Mouse (Mus musculus) cerebellum, postnatal 36 days (tissue): ENCODE results near the gene Slmap.
"Not testable (repeated sequence)": the region's sequence is repeated elsewhere in the genome, so short reads cannot be mapped to it uniquely, and the experiment has no call there.

Experiments used
- DNase-seq, 2 experiments: peaks; one replicate each; pipeline ENCODE4 v3.0.0; 2021 to 2022; ENCODE audit warnings: mixed read lengths in 2 of 2

Slmap gene

DNA sequence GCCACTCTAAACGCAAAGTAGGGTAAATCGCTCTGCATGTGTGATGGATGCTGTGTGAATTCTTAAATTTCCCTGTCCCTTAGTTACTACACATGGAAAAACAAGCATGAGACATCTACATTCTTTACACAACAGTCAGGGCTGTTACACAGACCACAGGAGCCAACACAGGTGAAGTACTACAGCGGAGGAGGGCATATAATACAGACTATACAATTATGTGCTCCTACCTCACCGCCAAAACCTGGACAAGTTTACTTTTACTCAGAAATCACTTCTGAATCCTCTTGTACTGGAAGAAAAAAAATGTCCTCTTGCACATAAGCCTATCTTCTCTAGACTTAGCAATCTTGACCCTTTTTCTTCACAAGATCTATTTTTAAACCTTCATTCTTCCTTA lies 66.8 kb downstream of the Slmap start:
- no peak for DNase-seq

GRCm38 (mm10) chr14:26466544-26467125 lies 68.1 kb downstream of the Slmap start:
- no peak for DNase-seq

GRCm38 (mm10) chr14:26465898-26466297 lies 68.8 kb downstream of the Slmap start:
- no peak for DNase-seq

- peak in 1 of 2 experiments; percentile 6 for DNase-seq
Measured at GRCm38 (mm10) chr14:26459516-26459915, 75.2 kb downstream of the Slmap start.

DNA sequence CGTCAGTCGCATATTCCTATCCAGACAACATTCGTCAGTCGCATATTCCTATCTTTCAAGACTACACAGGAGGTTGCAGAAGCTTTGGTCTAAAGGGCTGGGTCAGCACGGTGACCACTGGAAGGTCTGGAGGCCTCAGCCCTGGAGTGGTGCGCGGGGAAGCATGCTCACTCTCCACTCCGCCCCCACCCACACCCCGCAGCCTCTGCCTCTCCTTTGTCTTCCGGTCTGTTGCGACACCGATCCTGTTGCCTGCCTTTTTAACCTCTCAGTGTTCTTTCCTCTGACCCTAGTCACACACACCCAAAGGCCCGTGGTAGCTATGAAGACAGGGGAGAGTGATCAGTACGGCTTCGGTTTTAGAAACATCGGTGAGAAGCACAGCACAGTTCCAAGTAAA lies 79.9 kb downstream of the Slmap start:
- no peak for DNase-seq

DNA sequence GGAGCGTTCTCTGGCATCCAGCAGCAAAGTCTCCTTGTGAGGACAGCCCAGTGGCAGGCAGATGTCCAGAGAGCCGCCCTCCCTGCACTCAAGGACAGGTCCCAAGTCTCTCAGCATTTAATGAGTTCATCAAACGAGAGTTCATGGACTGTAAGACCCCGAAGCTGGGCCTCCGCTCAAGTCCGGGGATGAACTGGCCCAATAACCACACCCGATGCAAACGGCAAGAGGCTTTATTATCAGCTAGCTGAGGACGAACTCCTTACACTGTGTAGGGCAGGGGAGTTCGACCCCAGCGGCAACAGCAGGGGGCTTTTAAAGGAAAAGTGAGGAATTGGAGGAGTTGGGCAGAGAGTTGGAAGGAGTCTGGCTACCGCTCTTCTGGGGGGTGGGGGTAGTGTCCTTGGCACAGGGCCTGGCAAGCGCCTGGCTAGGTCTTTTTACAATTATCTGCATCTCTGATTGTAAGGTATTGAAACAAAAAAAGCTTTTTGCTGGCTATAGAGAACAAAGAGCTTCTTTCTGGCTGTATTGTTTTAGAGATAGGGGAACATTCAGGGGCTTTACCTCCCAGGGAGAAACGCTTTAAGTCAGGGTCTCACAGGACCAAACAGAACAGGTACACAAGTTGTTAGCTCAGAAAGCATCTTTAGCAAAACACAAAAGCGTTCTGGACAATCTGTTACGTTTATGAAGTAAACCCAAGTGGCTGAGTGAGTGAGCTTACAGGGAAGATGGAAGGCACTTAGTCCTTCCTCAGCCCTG lies 84.5 kb downstream of the Slmap start:
- no peak for DNase-seq

DNA sequence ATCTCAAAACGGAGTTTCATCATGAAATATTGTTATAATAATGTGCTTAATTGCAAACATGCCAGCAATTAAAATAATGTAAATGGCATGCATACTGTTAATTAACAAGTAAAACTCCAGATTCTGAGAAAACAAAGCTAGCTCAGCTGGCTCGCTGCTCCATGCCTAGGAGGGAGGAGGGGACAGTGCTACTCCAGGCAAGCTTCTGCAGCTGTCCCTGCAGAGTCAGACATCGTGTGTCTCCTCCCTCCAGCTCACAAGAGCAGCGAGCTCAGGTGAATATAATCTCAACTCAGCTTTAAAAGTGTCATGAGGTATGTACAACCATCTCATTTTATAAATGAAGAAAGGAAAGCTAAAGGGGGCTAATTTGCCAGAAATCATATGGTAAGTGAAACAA lies 86.2 kb downstream of the Slmap start:
- no peak for DNase-seq

DNA sequence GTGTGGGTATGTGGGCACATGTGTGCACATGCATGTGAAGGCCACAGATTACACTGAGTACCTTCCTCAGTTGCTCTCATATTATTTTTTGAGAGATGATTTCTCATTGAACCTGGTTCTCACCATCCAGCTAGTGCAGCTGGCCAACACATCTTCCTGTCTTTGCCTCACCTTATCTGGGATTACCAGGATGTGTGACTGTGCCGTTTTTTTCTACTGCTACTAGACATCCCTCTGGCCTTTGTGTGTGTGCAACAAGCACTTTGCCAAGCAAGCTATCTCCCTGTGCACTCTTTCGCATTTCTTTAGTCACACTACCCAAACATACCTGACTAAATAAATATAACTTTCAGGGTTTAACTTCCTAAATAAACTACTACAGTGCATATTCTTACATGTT lies 87.5 kb downstream of the Slmap start:
- no peak for DNase-seq

- no peak for DNase-seq
Measured at GRCm38 (mm10) chr14:26446538-26446937, 88.2 kb downstream of the Slmap start.

DNA sequence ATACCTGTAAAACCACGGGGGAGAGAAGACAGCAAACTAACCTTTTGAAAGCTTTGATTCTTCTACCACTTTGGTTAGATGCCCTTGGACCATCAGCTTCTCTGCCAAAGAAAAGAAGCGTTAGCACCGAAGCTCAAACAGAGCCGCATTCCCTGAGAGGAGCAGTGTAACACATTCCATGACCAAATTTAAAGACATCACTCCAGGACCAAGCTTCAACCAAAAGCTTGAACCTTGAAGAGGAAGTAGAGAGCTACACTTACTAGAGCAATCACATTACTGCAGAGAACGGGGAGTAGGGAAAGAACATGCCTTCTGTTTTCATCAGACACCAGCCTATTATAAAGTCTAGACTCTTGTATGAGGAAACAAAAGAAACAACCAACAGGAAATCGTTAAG lies 92.2 kb downstream of the Slmap start:
- no peak for DNase-seq

GRCm38 (mm10) chr14:26441041-26441812 lies 93.5 kb downstream of the Slmap start:
- no peak for DNase-seq

DNA sequence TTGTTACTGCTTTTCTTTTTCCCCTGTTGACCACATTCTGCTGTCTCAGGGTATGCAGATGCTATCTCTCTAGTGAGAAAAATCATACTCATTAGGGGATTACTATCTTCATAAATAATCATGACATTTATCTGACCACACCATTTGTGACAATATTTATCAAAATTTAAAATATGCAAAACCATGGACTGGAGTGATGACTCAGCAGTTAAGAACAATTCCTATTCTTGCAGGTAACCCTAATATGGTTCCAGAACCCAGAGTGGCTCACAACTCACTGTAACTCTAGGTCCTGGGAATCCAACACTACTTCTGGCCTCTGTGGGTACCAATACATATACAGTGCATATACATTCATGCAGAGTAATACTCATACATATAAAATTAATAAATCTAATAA lies 94.7 kb downstream of the Slmap start:
- DNase-seq: no peak

DNA sequence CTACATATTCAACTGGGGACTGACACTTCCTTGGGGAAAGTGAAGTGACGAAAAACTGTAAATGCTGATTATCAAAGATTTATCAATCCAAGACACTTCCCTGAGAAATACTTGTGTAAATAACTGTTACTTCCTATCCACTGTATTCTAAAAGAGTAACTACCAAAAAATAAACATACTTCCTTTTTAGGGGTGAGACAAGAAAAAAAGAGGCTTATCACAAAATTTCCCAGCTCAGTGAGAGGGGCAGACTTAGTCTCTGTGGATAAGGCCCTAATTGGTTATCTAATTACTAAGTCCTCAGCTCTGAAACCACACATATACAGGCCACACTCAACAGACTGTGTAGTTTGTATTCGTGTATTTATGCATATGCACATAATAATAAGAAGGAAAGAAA lies 97.0 kb downstream of the Slmap start:
- DNase-seq: no peak

DNA sequence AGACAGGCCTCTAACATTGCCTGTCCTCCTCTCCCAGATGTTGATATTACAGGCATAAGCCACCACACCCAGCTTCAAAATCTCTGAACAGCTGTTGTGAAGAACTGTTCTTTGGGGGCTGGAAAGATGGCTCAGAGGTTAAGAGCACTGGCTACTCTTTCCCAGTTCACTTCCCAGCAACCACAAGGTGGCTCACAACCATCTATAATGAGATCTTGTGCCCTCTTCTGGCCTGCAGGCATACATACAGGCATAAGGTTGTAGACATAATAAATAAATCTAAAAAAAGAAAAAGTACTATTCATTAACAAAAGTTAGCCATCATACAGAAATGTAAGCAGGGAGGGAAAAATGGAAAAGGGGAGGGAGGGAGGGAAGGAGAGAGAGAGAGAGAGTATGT lies 98.4 kb downstream of the Slmap start:
- no peak for DNase-seq

GRCm38 (mm10) chr14:26432320-26432719 lies 102.4 kb downstream of the Slmap start:
- DNase-seq: no peak

GRCm38 (mm10) chr14:26431919-26432318 lies 102.8 kb downstream of the Slmap start:
- DNase-seq: no peak

DNA sequence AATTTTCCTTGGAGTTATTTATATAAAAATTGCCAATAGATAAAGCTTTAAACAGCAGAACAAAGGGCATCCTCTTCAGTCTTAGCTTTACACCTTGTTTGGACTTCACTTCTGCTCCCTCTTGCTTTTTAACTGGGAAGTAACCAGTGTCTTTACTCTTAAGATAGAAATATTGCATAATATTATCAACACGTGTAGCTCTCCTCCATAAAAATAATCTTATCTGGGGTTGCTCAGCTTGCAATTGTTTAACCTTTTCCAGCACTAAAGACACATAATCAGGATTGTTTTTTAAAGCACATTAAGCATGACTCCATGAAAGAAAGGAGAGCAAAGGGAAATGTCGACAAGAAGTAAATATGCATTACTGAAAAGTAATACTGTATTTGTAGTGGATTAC lies 114.5 kb downstream of the Slmap start:
- DNase-seq: no peak

GRCm38 (mm10) chr14:26417956-26418355 lies 116.8 kb downstream of the Slmap start:
- no peak for DNase-seq

DNA sequence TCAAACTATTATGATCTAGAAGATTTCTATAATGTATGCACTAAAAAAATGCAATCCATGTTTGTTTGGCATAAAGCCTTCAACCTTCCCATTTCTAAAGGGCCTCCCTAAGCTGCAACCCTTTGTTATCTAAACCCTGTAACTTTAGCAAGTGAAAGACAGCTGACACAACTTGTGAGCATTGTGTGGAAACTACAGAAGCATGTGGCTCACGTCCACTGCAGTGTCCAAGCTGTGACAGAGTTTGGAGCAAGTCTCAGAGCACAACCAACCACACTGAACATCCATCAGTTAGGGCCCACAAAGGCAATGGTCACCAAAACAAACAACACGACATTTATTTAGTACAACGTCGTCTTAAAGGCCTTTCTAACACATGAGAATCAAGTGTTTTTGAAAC lies 117.6 kb downstream of the Slmap start:
- DNase-seq: no peak

DNA sequence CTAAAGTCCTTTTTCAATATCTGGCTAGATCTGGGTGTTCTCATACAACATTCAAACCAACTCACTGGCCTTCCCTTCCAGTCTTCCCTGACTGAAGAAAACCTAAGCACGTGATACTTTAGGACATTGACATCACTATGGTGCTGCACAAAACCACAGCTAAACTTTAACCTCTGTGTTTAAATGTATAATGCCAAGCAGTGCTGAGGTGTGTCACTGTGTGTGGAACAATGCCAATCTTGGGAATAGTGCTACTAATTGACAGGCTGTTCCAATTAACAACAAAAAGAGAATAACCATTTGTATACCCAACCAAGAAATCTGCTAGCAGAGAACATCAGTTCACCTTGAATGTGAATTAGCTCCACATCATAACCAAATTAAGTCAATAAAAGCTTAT lies 121.2 kb downstream of the Slmap start:
- DNase-seq: no peak

- DNase-seq: no peak
Measured at GRCm38 (mm10) chr14:26406746-26407145, 128.0 kb downstream of the Slmap start.

DNA sequence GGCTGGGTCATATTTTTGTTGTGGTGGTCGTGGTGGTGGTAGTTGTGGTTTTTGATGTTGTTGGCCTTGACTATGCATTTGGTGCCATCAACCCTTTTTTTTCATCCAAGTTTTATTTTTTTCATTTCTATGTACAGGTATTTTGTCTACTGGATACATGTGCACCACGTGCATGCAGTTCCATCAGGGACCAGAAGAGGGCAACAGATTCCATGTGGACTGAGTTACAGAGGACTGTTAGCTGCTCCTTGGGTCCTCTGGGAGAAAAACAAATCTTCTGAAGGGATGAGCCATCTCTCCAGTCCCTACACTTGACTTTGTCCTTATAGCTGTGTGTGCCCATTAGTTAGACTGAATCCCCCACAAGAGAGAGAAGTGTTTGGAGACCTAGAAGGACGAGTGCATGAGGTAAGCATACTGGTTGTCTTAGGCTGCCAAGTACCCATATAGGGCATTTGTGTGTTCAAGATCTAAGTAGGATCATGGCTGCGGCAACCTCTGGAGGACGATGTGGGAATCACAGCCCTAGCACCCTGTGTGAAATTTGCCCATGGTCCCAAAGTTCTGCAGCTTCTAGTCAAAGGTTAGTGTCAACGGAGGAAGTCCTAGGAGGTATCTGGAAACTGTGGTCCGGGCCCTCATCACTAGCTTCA lies 136.1 kb downstream of the Slmap start:
- no peak for DNase-seq

GRCm38 (mm10) chr14:26391866-26392265 lies 142.9 kb downstream of the Slmap start:
- no peak for DNase-seq

DNA sequence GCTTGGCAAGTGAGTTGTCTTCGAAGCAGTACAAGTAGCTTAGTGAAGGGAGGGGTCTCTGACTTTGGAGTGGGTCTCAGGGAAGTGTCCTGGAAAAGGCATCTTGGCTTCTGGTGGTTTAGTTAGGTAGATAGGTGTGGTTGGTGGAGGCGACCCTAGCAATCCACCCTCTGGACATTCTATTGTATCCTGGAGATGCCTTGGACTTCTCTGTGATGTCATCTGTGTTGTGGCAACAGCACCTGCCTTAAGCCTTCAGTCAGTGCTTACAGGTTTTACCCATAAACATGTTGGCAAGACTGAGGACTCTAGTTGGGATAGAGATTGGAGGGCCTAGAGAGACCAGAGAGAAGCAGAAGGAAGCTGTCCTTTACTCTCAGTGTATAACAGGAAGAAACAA lies 145.8 kb downstream of the Slmap start:
- not testable (repeated sequence) for DNase-seq
